Mouse (Mus musculus) thymus, postnatal 10 days (tissue): Measurements from ENCODE around the gene Cfap97.

ENCODE experiments used
- DNase-seq, 2 experiments: peaks; one replicate each; pipeline ENCODE4 v3.0.0; 2021; ENCODE audit warnings: low spot score in 2 of 2

The Cfap97 gene

DNA sequence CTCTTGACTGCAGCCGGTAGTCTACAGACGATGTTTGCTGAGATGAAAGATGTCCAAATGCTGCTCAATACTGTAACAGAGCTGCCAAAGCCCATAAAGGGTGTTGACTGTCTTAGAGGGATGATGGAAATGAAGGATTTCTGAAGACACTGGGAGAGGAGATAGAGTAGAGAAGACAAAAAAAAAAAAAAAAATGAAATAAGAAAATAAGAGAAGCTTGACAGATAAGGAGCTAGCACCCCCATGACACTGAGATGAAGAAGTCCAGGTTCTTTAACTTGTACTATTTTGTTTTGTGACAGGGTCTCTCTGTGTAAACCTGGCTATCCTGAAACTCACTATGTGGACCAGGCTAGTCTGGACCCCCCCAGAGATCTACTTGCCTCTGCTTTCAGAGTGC, 1.5 kb downstream of the Cfap97 start:
- no peak for DNase-seq

DNA sequence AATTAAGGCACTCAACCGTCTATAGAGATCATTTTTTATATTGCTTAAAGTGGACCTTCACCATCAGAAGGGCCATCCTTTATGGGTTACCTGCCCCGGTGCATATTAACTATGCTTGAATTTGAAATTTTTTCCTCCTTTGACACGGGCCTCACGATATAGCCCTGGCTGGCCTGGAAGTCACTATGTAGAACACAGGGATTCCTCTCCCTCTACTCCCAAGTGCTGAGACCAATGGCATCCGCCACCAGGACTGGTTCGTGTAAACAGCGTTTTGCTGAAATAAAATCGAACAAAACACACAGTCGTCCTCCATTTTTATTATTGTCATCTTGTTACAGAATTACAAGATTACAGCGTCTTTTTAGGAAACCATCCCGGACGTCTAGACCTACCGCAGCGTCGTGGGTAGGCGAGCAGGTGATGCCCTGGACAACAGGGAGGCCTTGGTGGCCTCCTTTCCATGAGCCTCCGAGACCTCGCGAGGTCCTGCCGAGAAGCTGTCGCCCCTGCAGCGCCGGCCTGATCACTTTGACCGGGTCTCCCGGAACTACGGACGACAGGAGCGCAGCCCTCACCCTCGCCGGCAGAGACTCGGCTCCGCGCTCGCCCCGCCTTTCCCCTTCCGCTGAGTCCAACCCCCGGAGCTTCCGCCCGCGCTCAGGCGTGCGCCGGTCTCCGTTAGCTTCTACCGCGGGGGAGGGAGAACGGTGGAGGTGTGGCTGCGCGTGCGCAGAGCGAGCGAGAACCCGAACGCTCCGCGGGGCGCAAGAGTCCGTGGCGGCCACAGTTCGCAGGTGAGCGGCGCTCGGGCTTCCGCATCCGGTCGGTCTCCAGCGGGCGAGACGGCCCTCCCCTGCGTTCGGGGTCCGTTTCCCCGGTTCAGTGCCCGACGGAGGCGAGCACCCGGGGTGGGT, 11.6 kb downstream of the Cfap97 start:
- DNase-seq: peak; percentile 96

DNA sequence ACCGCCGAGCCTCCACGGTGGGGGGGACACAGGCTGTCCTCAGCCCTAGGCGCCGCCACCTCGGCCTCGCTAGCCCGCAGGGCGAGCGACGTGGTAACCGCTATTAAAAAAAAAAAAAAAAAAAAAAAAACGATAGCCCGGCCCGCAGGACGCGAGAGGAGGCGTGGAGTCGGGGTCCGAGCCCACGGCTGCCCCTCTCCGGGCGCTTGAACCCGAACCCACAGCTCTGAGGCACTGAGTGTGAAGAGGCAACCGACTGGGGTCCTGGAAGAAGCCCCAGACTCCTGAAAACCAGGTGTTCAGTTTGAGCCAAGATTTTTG, 12.3 kb downstream of the Cfap97 start:
- DNase-seq: no peak

DNA sequence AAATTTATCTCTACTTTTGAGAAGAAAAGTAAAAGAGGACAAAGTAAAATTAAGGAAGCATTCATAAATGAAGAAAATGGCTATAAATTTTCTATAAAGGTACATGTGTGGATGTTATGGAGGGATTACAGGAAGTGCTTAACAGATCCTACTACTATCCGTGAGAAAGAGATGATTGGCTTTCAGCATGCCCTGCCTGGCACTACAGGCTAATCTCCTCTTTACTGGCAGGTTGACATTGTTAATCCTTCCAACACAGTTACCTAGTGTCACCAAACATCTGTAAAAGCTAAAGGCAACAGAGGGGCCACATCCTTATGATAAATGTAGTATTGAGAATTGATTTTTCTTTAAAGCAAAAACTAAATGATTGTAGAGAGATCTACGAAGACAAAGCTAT, 22.1 kb downstream of the Cfap97 start:
- DNase-seq: no peak

DNA sequence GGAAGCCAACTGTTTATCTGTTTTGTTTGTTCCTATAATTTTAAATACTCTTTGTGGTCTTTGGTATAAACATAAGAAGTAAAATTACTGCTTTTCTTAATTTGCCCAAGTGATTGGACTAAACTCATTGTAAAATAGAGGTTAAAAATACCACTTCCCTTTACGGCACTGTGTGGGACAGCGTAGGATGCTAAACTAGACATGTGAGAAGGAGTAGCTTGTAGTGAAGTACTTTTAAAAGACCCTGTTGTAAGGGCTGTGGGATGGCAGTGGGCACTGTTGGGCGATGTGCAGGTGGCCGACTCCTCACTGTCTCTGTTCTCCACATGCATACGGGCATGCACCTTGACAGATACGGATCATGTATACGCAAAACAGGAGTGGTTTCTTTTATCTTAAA, 28.6 kb downstream of the Cfap97 start:
- no peak for DNase-seq

DNA sequence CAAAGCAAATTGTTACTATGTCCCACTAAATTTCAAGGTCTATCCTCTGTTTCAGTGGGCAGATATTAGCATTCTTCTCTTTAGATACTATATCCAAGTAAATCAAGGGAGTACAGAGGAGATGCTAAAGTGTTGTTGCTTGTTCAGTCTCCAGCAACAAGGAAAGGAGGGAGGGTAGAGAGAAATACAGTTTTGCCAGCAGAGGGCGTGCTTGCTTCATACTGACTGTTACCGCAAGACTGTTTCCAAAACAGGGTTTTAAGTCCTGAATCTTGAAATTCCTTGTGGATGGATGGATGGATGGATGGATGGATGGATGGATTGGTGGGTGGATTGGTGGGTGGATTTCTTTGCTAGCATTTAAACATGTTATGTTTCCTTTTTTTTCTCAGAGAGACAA, 33.8 kb downstream of the Cfap97 start:
- peak in 1 of 2 experiments; percentile 54 for DNase-seq

DNA sequence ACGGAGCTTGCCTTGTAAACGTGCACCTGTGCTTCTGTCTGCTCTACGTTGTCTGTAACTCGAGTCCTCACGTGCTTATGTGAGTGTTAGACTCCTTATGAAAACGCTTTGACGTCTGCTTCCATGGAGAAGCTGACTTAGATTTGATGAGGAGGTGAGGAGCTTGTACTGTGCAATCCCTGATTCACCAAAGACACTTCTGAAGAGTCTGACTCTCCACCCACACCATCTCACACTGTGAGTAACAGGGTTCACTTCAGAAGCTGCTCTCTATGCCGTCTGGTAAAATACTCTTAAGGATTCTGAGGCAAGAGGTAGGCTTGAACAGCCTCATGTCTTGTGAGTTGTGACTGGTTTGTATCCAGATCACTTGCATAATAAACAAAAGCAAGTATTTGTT, 41.5 kb downstream of the Cfap97 start:
- no peak for DNase-seq

DNA sequence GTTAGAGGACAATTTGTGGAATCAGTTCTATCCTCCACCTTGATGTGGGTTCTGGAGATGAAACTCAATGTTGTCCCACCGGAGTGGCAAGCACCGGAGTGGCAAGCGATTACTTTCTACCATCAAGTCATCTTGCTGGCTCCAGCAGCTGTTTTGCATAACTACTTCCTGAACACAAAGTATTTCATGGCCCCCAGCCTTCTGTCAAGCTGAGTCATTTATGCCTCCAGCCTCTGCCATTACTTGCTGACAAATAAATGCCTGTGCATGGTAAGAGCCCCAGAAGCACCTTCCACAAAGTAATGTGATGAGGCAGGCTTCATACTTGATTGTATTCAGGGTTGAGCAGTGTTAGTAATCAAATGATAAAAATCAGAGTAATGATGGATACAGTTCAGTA, 45.3 kb downstream of the Cfap97 start:
- no peak for DNase-seq

DNA sequence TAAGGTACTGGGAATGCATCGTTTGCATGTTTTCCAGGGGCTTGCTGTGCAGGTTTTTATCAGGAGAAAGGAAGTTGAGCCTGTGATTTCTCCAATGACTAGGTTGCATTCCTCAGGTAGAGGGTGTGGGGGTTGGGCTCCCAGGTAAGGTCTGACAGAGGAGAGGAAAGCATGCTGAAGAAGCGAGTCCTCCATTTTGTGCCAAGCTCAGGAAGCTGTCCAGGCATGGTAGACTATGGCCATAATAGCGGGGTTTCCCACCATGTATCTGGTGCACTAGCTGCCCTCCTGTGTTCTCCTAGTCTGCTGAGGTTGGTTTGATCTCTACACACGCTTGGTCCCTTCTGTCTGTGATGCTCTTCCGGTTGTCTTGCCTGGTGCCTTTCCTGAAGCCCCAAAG, 46.1 kb downstream of the Cfap97 start:
- DNase-seq: no peak

DNA sequence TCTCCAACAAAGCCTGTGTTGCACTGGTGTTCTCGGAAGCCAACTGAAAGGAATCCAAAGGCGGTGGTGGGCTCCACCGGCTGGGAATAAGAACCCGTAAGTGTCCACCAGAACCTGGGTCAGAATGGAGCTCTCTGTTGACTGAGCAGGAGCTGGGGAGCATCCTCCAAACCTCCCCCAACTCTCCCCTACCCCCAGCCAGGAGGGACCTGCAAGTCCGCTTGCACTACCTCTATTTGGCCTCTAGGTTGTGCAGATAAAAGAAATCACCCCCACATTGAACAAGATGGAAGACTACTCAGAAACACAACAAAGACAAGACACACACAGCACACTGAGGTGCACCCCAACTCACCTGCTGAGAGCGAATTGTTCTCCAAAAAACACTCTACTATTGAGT, 50.8 kb downstream of the Cfap97 start:
- no peak for DNase-seq

DNA sequence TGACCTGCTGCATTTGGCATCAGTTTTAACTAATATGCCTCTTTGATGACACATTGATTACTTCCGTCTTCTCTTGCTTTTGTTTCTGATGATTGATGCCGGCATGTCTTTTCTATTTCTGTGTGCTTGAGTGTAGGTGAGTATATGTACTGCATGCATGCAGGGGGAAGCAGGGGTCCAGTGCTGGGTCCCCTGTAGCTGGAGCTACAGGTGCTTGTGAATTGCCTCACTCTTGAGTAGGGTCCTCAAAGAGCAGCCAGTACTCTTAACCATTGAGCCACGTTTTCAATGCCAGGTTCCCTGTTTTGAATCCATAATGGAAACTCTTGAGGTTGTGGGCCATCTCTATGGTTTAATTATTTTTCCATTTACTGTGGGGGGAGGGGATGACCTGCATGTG, 52.7 kb downstream of the Cfap97 start:
- no peak for DNase-seq

DNA sequence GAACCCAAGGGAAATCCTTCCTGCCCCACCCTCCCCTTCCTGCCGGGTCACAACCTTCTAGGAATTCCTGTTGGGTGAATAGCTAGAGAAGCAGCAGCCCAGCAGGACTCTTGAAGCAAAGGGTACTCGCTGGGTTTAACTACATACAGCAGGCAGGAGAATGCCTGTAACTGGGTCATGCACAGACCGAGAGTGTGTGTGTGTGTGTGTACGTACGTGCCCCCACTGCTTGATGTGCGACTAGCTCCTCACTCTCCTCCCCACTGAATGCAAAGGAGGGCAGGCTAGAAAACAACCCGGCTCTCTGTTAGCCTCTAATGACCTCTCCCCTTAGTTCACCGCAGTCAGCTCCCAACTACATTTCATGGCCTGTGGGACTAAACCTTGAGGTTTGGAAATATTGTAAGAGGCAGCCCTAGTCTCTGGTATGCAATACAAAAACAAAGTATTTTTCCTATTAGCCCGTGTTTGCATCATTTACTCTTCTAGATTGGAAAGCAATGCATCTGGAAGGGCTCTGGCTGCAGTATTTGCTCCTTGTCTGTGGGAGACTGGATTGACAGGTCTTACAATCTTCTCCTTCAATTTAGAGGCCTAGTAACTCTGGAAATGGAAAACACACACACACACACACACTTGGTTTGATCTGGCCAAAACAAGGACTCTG, 53.5 kb downstream of the Cfap97 start:
- no peak for DNase-seq

DNA sequence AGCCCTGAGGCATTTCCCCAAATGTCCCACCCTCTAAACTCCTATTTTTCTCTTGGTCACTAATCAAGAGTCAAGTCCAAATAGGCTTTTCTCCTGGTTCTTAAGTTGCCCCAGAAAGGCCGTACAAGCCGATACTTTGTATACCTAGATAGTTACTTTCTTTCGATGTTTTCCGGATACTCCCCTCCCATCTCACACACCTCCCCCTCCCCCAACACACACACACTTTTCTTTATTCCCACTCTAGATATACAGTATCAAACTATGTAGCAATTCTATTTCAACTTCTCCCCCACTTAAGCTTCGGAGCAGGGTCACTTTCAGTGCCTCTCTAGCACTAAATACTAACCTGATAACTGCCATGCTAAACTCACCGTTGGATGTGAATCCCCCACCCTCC, 54.5 kb downstream of the Cfap97 start:
- DNase-seq: no peak

DNA sequence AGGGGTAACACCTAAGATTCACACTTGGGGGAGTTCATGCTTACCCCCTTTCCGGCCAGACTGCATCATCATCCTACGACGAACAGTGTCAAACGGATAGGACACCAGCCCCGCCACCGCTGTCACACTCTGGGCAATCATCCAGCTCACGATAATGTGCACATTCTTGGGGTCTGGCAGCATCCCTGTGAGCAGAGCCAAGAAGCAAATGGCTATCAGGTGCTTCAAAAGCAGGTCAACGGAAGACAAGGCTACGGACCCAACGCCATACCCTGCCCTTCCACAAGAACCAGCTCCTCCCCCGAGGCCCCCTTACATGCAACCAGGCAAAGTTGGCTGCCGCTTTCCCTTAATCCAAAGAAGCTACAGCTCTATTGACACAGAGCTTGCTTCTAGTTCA, 56.8 kb downstream of the Cfap97 start:
- DNase-seq: no peak

DNA sequence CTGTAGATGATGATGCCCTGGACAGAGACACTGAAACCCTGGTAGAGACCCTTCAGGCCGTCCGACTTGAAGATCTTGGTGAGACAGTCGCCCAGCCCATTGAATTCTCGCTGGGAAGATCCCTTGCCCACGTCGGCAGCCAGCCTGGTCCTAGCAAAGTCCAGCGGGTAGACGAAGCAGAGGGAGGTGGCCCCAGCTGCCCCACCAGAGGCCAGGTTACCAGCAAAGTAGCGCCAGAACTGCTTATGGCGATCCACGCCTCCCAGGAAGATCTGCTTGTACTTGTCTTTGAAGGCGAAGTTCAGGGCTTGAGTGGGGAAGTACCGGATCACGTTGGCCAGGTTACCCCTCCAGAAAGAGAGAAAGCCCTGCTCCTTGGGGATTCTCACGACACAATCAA, 57.5 kb downstream of the Cfap97 start:
- peak in 1 of 2 experiments; percentile 7 for DNase-seq

DNA sequence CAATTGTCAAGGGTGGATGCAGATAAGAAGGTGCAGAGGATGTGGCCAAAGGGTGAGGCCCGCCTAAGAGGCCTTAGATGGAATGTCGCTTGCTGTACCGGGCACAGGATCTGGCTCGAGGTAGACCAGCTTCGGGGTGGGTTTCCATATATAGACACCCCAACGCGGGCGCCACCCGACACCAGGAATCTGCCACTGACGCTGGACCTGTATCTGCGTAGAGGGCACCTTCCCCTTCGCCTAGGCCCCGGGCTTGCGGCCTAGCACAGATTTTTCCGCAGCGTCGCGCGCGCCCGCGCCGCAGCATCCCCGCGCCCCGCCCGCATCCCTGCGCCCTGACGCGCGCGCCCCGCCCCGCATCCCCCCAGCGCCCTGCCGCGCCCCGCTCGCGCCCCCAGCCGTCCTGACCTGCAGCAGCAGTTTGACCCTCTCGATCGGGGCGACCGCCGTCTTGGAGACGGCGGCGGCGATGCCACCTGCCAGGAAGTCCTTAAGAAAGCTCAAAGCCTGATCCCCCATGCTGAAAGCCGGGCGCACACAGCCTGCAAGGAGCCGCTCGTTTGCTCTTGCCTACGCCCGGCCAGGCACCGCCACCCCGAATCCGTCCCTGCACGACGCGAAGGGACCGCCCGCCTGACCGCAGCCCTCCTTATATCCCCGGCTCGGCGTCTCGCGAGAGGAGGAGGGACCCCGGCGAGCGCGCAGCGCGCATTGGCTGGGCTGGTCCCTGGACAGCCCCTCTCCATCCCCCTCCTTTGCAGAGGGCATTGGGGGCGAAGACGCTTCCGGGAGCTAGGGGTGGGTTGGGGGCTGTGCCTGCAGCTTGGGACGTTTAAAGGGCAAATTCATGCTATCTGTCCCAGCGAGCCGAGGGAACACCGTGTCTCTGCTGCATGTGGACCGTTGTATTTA, 59.1 kb downstream of the Cfap97 start, which contains the start of gene Slc25a4:
Gene Slc25a4, minus strand, starts transcription at position 881 of the 912 bp plus-strand sequence.
- DNase-seq: peak; percentile 94 to 95

DNA sequence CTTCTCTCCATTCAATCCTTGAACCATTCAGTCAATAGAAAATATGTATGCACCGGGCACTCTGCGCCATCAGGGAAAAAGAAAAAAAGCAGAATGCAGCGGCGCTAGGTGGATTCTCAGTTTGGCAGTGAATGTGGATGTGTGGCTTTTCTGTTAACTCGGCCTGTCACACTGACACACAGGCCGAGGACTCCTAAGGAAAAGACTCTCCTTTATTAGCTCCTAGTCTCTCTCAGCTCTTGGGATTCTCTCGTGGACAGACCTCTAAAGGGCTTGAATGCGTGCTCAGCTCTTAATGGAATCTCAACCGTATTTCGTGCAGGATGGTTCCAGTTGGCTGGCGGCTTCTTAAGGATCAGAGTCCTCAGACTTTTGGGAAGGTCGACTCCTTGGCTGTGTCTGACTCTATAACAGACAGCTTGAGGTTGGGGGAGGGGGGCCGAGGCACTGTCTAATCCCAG, 60.1 kb downstream of the Cfap97 start:
- DNase-seq: no peak

DNA sequence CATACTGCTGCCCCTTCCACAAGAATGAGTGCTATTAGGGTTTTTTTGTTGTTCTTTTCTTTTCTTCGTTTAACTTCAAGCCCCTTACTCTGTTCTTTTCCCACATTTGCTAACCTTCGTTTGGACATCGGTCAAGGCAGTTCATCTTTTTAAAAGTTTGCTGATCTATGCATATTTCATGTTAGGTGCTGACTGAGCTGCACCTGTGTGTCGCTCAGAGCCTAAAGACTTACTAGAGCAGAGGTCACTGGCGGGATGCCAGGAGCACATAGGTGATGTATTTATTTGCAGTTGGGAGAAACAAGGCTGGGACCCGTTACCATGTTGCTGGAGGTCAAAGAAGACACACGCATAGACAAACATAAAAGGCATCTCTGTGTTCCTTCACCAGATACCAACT, 60.6 kb downstream of the Cfap97 start:
- no peak for DNase-seq

DNA sequence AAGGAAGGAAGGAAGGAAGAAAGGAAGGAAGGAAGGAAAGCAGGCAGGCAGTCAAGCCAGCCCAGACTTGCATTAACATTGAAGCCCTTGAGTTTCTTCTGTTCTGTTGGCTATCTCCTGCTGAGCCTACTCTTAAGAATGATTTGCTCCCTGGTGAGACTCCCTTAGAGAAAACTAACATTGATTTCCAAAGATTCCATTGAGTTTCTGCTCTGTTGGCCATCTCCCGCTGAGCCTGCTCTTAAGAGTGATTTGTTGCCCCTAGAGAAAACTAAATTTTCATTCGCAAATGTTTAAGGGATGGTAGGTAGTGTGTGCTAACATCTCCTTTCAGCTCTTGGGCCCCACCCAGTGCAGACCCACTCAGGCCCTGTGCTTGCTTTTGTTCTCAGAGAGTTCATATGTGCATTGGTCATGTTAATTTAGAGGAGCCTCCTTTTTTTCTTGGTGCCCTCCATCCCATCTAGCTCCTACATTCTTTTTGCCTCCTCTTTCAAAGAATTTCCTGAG, 62.5 kb downstream of the Cfap97 start:
- DNase-seq: no peak

DNA sequence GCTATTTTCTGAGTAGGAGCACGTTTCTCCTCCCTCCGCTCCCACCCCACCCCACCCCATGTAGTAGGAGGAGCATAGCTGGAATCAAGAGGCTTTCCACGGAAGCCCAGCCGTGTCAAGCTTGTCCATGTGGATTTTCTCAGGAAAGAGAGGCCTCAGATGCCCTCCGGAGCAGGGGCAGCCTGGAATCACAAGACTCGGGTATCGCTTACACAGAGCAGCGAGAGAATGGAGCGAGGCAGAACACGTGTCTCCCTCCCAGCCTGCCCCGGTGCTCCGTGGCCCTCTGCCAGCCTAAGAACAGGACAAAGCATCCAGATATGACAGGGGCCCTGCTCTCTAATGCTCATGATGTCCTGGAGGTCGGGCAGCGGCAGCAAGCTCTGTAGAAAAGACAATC, 65.3 kb downstream of the Cfap97 start:
- DNase-seq: no peak

DNA sequence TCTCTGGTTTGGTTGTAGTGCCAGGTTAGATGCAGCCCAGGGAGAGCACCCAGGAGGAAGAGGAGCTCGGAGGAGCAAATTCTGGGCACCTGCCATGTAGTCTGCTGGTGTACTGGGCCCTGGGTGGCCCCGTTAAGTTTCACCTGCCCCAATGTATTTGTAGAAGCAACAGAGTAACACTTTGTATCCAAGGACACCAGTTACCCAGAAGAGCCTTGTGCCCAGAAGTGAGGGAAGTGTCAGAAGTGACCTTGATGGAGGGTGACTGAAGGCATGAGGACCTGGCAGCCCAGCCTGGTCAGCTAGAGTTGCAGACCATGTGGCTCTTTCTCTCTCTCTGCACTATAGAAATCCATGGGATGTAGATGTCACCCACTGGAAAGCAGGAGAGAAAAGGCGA, 69.0 kb downstream of the Cfap97 start:
- no peak for DNase-seq

DNA sequence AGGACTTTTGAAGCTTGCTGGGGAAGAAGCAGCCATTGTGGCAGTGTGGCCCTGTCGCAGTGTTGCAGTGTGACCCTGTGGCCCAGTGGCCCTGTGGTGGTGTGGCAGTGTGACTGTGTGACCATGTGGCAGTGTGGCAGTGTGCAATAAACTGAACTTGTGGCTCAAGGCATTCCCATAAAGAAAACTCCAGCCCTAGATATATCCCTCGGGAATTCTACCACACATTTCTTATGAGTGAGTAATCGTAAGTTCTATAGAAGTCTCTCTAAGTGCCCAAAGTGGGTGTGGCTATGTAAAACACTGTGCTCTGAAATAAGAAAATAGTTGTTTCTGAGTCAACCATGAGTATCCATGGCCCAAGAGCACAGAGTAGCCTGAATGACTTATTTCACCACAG, 73.9 kb downstream of the Cfap97 start:
- DNase-seq: no peak
